Mouse (Mus musculus): ENCODE data around the gene Psmb8. TPM values are rescaled to one million over a fixed set of nuclear protein-coding genes. Genes with fewer than 3 reads are reported as not detected.

The Psmb8 gene
- total and polyA plus RNA-seq, 2 experiments from 2014 or later = 2.8 to 4.2 TPM

DNA sequence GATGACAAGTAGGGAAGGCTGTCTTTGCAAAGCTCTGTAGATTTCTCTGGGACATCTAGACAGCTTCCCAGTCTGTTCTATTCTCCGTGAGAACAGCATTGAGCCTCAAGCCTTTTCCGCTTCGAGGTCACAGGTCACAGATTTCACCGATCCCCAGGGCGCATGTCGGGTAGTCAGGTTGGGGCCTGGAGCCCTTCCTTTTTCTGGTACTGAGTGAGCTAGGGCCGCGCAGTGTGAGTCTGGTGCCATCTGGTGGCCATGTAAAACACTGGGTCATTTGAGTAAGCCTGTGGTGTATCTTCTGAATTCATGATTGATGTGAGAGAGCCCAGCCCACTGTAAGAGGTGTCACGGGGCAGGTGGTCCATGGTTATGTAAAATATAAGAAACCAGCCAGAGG is 37.4 kb downstream of the Psmb8 start:
- H3K4me3 ChIP-seq (ENCODE audit: low read depth, low read length) = no peak overlapping the region
- 38% methylated on average over 9 of the region's 9 CpGs for WGBS
- peak; percentile 86 for TF ChIP-seq CTCF (IDR thresholded peaks at IDR 0.05)
- H3K4me1 ChIP-seq (ENCODE audit: insufficient read depth, low read length) = no peaks in the 10 kb centered on the region
- DNase-seq (ENCODE audit: low spot score) (peak; percentile 60), ATAC-seq (ENCODE audit: low FRiP score) (0 out of 2 replicates have a peak, but pooled peaks have one; percentile 52)
- no peak overlapping the region for H3K4me2 ChIP-seq (ENCODE audit: low read depth, low read length, poor library complexity, severe bottlenecking)
- H3K9ac ChIP-seq (replicated peaks; ENCODE audit: low read length, poor library complexity, severe bottlenecking) = no peak overlapping the region
- H3K27ac ChIP-seq (ENCODE audit: low read depth, low read length) = no peak overlapping the region
- H3K27me3 ChIP-seq (ENCODE audit: insufficient read depth, low read length) = no peaks in the 10 kb centered on the region
- H3K36me3 ChIP-seq (ENCODE audit: insufficient read depth, low read length) = no peaks in the 10 kb centered on the region
- no peaks in the 10 kb centered on the region for H3K9me3 ChIP-seq (ENCODE audit: low read length)

DNA sequence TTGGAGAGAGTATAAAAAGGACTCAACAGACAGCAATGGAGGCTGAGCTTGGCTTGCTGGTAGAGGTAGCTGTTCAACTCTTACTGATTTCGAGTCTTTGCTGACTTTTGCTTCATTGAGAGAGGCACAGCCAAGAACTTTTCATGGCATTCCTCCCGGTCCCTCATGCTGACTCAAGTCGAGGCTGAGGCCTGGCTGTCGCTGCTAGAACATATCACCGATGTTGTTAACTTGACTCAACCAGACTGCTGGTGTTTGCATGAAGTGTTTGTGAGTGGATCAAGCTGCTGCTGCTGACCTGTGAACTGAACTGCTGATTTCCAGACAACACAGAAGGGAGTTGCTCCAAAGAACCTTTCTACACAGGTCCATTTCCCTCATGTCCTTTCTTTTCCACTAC is 39.2 kb downstream of the Psmb8 start:
- H3K4me2 ChIP-seq (ENCODE audit: low read depth, low read length, poor library complexity, severe bottlenecking) = no peak overlapping the region
- no peak overlapping the region for H3K9ac ChIP-seq (replicated peaks; ENCODE audit: low read length, poor library complexity, severe bottlenecking)
- 86% methylated on average over 5 of the region's 5 CpGs for WGBS
- no peaks in the 10 kb centered on the region for H3K36me3 ChIP-seq (ENCODE audit: insufficient read depth, low read length)
- DNase-seq (ENCODE audit: low spot score) (no peak), ATAC-seq (ENCODE audit: low FRiP score) (no peak)
- no peak overlapping the region for H3K27ac ChIP-seq (ENCODE audit: low read depth, low read length)
- no peaks in the 10 kb centered on the region for H3K27me3 ChIP-seq (ENCODE audit: insufficient read depth, low read length)
- TF ChIP-seq CTCF (IDR thresholded peaks at IDR 0.05) = no peak
- H3K4me1 ChIP-seq (ENCODE audit: insufficient read depth, low read length) = no peaks in the 10 kb centered on the region
- H3K9me3 ChIP-seq (ENCODE audit: low read length) = peaks cover 4% of the 10 kb centered on the region; the same call in 1 of the 2 replicates
- H3K4me3 ChIP-seq (ENCODE audit: low read depth, low read length) = no peak overlapping the region

DNA sequence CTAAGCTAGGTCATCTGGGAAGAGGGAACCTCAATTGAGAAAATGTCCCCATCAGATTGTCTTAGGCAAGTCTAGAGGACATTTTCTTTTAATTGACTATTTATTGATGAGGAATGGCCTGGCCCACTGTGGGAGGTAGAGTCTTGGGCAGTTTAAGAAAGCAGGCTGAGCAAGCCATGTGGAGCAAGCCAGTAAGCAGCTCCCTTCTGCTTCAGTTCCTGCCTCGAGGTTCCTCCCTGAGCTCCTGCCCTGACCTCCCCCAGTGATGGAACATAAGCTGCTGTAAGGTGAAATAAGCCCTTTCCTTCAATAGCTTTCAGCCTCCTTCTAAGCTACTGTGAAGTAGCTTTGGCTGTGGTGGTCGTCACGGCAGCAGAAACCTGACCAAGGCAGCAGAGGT is 40.2 kb downstream of the Psmb8 start:
- Histone ChIP-seq H3K4me1 (ENCODE audit: insufficient read depth, low read length) (no peaks in the 10 kb centered on the region), H3K4me2 (ENCODE audit: low read depth, low read length, poor library complexity, severe bottlenecking) (no peak overlapping the region), H3K4me3 (ENCODE audit: low read depth, low read length) (no peak overlapping the region), H3K27me3 (ENCODE audit: insufficient read depth, low read length) (no peaks in the 10 kb centered on the region), H3K36me3 (ENCODE audit: insufficient read depth, low read length) (no peaks in the 10 kb centered on the region), H3K9ac (replicated peaks; ENCODE audit: low read length, poor library complexity, severe bottlenecking) (no peak overlapping the region), H3K9me3 (ENCODE audit: low read length) (peaks cover 9% of the 10 kb centered on the region; the same call in 1 of the 2 replicates), H3K27ac (ENCODE audit: low read depth, low read length) (no peak overlapping the region)
- DNase-seq (ENCODE audit: low spot score) (no peak), ATAC-seq (ENCODE audit: low FRiP score) (no peak)
- WGBS = 69% methylated on average over 3 of the region's 3 CpGs
- no peak for TF ChIP-seq CTCF (IDR thresholded peaks at IDR 0.05)

DNA sequence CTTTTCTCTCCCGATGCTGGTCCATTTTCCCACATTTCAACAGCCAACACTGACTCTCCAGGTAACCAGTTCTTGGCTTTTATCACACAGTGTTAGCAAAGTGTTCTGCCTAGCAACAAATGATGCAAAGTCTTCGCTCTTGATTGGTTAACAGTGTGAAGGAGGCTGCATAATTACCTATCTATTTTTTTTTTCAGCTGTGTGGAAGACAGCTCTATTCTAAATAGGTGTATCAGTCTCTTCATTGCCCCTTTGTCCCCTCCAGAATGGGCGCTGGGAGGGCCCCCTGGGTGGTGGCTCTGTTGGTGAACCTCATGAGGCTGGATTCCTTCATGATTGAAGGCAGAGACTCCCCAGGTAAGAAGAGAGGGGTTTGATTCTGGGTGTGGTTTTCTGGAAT is 41.2 kb downstream of the Psmb8 start, which contains the start of gene H2-Ob:
H2-Ob (plus strand) TSS at position 198 of the 400 bp plus-strand sequence.
- DNase-seq (ENCODE audit: low spot score) (peak; percentile 87), ATAC-seq (ENCODE audit: low FRiP score) (0 out of 2 replicates have a peak, but pooled peaks have one; percentile 49)
- H3K36me3 ChIP-seq (ENCODE audit: insufficient read depth, low read length) = no peaks in the 10 kb centered on the region
- 62% methylated on average over 3 of the region's 3 CpGs for WGBS
- no peak within 1 kb of the TSS for H3K4me3 ChIP-seq (ENCODE audit: low read depth, low read length)
- H3K9ac ChIP-seq (replicated peaks; ENCODE audit: low read length, poor library complexity, severe bottlenecking) = no peak within 1 kb of the TSS
- no peaks in the 10 kb centered on the region for H3K27me3 ChIP-seq (ENCODE audit: insufficient read depth, low read length)
- no peak for TF ChIP-seq CTCF (IDR thresholded peaks at IDR 0.05)
- no peak within 1 kb of the TSS for H3K4me2 ChIP-seq (ENCODE audit: low read depth, low read length, poor library complexity, severe bottlenecking)
- H3K4me1 ChIP-seq (ENCODE audit: insufficient read depth, low read length) = no peaks in the 10 kb centered on the region
- H3K9me3 ChIP-seq (ENCODE audit: low read length) = peaks cover 9% of the 10 kb centered on the region; the same call in 1 of the 2 replicates
- no peak within 1 kb of the TSS for H3K27ac ChIP-seq (ENCODE audit: low read depth, low read length)

GRCm38 (mm10) chr17:34239601-34240041 is 42.1 kb downstream of the Psmb8 start:
- no peak for ATAC-seq (ENCODE audit: low FRiP score)
- H3K4me2 ChIP-seq (ENCODE audit: low read depth, low read length, poor library complexity, severe bottlenecking) = no peak overlapping the region
- DNase-seq (ENCODE audit: low spot score) = no peak
- no peak overlapping the region for H3K9ac ChIP-seq (replicated peaks; ENCODE audit: low read length, poor library complexity, severe bottlenecking)
- H3K9me3 ChIP-seq (ENCODE audit: low read length) = peaks cover 9% of the 10 kb centered on the region; the same call in 1 of the 2 replicates
- H3K27ac ChIP-seq (ENCODE audit: low read depth, low read length) = no peak overlapping the region
- TF ChIP-seq CTCF (IDR thresholded peaks at IDR 0.05) = no peak
- no peaks in the 10 kb centered on the region for H3K36me3 ChIP-seq (ENCODE audit: insufficient read depth, low read length)
- H3K27me3 ChIP-seq (ENCODE audit: insufficient read depth, low read length) = no peaks in the 10 kb centered on the region
- 66% methylated on average over 10 of the region's 10 CpGs for WGBS
- H3K4me1 ChIP-seq (ENCODE audit: insufficient read depth, low read length) = no peaks in the 10 kb centered on the region
- H3K4me3 ChIP-seq (ENCODE audit: low read depth, low read length) = no peak overlapping the region

GRCm38 (mm10) chr17:34240366-34240765 is 42.8 kb downstream of the Psmb8 start:
- Histone ChIP-seq H3K36me3 (ENCODE audit: insufficient read depth, low read length) (no peaks in the 10 kb centered on the region), H3K9me3 (ENCODE audit: low read length) (peaks cover 9% of the 10 kb centered on the region; the same call in 1 of the 2 replicates), H3K4me1 (ENCODE audit: insufficient read depth, low read length) (no peaks in the 10 kb centered on the region), H3K4me2 (ENCODE audit: low read depth, low read length, poor library complexity, severe bottlenecking) (no peak overlapping the region), H3K9ac (replicated peaks; ENCODE audit: low read length, poor library complexity, severe bottlenecking) (no peak overlapping the region), H3K27me3 (ENCODE audit: insufficient read depth, low read length) (no peaks in the 10 kb centered on the region), H3K4me3 (ENCODE audit: low read depth, low read length) (no peak overlapping the region), H3K27ac (ENCODE audit: low read depth, low read length) (no peak overlapping the region)
- WGBS = 77% methylated on average over 3 of the region's 3 CpGs
- TF ChIP-seq CTCF (IDR thresholded peaks at IDR 0.05) = no peak
- ATAC-seq (ENCODE audit: low FRiP score) = no peak
- no peak for DNase-seq (ENCODE audit: low spot score)
